Mouse (Mus musculus) hindbrain, embryonic 13.5 days (tissue): Measurements from ENCODE around the gene Palm2. TPM values are rescaled to one million over a fixed set of nuclear protein-coding genes. Genes with fewer than 3 reads are reported as not detected.
"Not testable (repeated sequence)": the region's sequence is repeated elsewhere in the genome, so short reads cannot be mapped to it uniquely, and the experiment has no call there.

Source experiments
- ATAC-seq: fragments of 200-750 bp; cut with Nextera tagmentation; 2 replicates; pipeline ENCODE4 v1.8.0; 2017; ENCODE audit warnings: moderate TSS enrichment; ENCODE audit not compliant: low FRiP score
- H3K27ac ChIP-seq: fragments of 300-500 bp; sonication (generic); 2 replicates; pipeline ENCODE4 v1.5.1; 2015; ENCODE audit warnings: inconsistent platforms, mild to moderate bottlenecking, moderate library complexity
- H3K27me3 ChIP-seq: fragments of 300-500 bp; sonication (generic); 2 replicates; pipeline ENCODE4 v1.6.1; 2015; ENCODE audit warnings: mild to moderate bottlenecking, inconsistent platforms
- H3K36me3 ChIP-seq: fragments of 300-500 bp; sonication (generic); 2 replicates; pipeline ENCODE4 v1.6.1; 2015; ENCODE audit warnings: mild to moderate bottlenecking, inconsistent platforms
- H3K4me1 ChIP-seq: fragments of 300-500 bp; sonication (generic); replicated peaks from 2 replicates; pipeline ENCODE4 v1.6.1; 2015; ENCODE audit warnings: inconsistent platforms
- H3K4me2 ChIP-seq: fragments of 300-500 bp; sonication (generic); 2 replicates; pipeline ENCODE4 v1.6.1; 2015; ENCODE audit warnings: inconsistent platforms, mild to moderate bottlenecking, moderate library complexity
- H3K4me3 ChIP-seq: fragments of 300-500 bp; sonication (generic); 2 replicates; pipeline ENCODE4 v1.5.1; 2015; ENCODE audit warnings: mild to moderate bottlenecking, inconsistent platforms
- H3K9ac ChIP-seq: fragments of 300-500 bp; sonication (generic); 2 replicates; pipeline ENCODE4 v1.6.1; 2015; ENCODE audit warnings: mild to moderate bottlenecking, inconsistent platforms
- H3K9me3 ChIP-seq: fragments of 300-500 bp; sonication (generic); 2 replicates; pipeline ENCODE4 v1.6.1; 2016; ENCODE audit warnings: inconsistent platforms
- WGBS: fragments of 180-500 bp; shearing (Covaris S2); methylation state at CpG from one replicate; pipeline ENCODE4 v1.1.7; 2015; 5-methylcytosine and 5-hydroxymethylcytosine counted together
- polyA plus RNA-seq: library from polyadenylated mRNA; unstranded; fragments of >200 nt; fragmentation: Nextera tagmentation; extraction: Ambion mirVana; gene quantifications from 2 replicates; pipeline ENCODE4 v1.2.1, GENCODE M21; 2015

Palm2 gene
- 7.7 and 8.4 TPM in 2 replicates for polyA plus RNA-seq

DNA sequence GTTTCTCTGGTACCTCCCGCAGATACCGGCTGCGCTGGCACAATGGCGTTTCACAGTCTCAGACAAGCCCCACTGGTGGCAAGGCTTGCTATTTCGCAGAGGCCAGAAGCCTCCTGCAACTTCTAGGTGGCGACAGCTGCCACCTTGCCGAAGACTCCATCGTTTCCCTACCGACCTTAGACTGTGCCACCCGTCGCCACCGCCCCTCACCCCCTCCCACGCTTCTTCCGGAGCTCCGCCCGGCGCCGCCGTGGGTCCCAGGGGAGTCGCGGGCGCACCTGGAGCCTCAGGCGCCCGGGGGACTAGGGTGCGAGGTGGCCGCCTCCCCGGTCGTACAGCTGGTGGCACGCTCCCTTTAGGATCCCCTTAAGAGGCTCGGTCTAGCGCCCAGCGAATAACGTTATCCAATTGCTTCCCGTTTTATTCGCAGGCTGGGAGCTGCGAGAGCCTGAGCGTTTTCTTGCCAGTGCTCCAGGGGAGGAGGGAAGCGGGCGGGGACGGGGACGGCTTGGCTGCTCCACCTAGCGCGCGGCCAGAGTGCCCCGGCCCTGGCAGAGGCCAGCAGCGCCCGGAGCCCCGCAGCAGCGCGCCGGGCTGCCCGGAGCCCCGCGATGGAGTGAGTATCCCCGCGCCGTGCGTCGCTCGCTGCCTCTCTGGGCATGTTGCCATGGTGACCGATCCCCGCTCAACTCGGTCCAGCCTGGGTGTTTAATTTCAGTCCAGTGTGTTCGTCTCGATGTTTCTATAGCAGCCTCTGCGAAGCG lies at the start of gene Palm2:
Gene Palm2, plus strand, starts transcription at position 307 of the 764 bp plus-strand sequence.
- peaks cover 19% of the 10 kb centered on the region for H3K27me3 ChIP-seq
- H3K36me3 ChIP-seq: no peaks in the 10 kb centered on the region
- ATAC-seq: peak; percentile 91
- H3K9me3 ChIP-seq: no peaks in the 10 kb centered on the region
- H3K4me2 ChIP-seq: peak within 1 kb of the TSS; percentile 91
- peak within 1 kb of the TSS; percentile 92 for H3K27ac ChIP-seq
- peak within 1 kb of the TSS; percentile 82 for H3K9ac ChIP-seq
- H3K4me1 ChIP-seq: peaks cover 22% of the 10 kb centered on the region
- WGBS: under 1% methylated on average over 67 of the region's 67 CpGs
- peak within 1 kb of the TSS; percentile 68 for H3K4me3 ChIP-seq

DNA sequence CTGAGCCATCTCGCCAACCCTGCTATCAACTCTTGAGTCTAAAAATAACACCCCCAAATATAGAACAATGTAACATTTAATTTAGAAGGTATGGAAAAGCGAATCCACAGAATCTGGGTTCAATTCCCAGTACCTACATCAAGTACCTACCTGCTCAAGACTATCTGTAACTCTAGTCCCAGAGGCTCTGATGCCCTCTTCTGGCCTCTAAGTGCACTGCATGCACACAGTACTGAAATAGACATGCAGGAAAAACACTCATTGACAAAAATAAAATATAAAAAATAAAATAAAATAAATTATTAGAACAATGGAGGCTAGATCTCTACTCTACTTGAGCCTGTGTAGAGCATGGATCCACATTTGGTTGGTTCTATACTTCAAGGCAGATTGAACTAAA lies 49.7 kb upstream of the Palm2 start:
- ATAC-seq: no peak
- Histone ChIP-seq H3K27me3 (no peaks in the 10 kb centered on the region), H3K4me1 (no peaks in the 10 kb centered on the region), H3K27ac (no peak overlapping the region), H3K4me2 (no peak overlapping the region), H3K4me3 (no peak overlapping the region), H3K9me3 (no peaks in the 10 kb centered on the region), H3K9ac (no peak overlapping the region), H3K36me3 (no peaks in the 10 kb centered on the region)
- WGBS: 93% methylated on average over 2 of the region's 2 CpGs

DNA sequence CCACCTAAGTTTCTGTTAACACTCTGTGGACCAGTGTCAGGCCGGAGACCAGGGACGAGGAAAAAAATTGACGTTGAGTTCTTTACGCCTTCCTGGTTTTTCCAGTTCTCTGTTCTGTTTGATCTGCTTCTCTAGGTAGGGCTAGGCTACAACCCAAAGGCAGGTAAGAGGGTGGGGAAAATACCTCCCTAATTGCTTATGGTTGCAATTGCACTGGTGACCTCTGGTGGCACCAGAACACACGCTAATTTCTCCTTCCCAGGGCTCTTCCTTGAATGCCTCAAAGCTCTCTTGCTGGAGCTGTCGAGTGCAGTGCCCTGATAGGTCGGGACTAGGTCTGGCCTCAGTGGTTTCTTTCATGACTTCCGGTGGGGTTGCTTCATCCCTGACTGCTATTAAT lies 42.9 kb upstream of the Palm2 start:
- 0 out of 2 replicates have a peak, but pooled peaks cover 3% of the 10 kb centered on the region for H3K9me3 ChIP-seq
- ATAC-seq: no peak
- H3K36me3 ChIP-seq: no peaks in the 10 kb centered on the region
- H3K9ac ChIP-seq: no peak overlapping the region
- H3K4me3 ChIP-seq: no peak overlapping the region
- H3K4me2 ChIP-seq: no peak overlapping the region
- H3K27ac ChIP-seq: no peak overlapping the region
- no peaks in the 10 kb centered on the region for H3K27me3 ChIP-seq
- H3K4me1 ChIP-seq: no peaks in the 10 kb centered on the region
- 67% methylated on average over 8 of the region's 8 CpGs for WGBS

- H3K27ac ChIP-seq: no peak overlapping the region
- H3K4me1 ChIP-seq: no peaks in the 10 kb centered on the region
- no peaks in the 10 kb centered on the region for H3K36me3 ChIP-seq
- no peak overlapping the region for H3K9ac ChIP-seq
- no peak overlapping the region for H3K4me3 ChIP-seq
- no peak for ATAC-seq
- no peaks in the 10 kb centered on the region for H3K27me3 ChIP-seq
- H3K9me3 ChIP-seq: 0 out of 2 replicates have a peak, but pooled peaks cover 3% of the 10 kb centered on the region
- no peak overlapping the region for H3K4me2 ChIP-seq
- 81% methylated on average over 9 of the region's 9 CpGs for WGBS
Observed at GRCm38 (mm10) chr4:57396414-57396813, 37.6 kb upstream of the Palm2 start.

DNA sequence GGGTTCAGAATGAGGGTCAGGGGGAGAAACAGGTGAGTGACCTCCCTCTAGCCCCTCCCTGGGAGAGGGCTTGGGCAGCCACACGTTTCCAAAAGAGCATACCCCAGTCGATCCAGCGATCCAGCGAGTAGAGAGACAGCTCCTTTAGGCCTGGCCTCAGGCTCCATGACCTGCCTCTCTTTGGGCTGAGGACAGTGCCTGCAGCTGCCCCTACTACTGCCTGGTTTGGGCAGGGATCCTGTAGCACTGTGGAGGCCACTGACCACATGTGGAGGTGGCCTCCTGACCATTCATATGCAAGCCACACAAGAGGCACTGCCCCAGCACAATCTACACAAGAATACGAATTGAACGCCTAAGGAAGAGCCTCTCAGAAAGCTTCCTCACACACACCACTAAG lies 21.7 kb upstream of the Palm2 start:
- H3K36me3 ChIP-seq, H3K4me2 ChIP-seq, H3K27ac ChIP-seq, H3K4me3 ChIP-seq, H3K9ac ChIP-seq, H3K4me1 ChIP-seq, H3K27me3 ChIP-seq, H3K9me3 ChIP-seq, ATAC-seq: not testable (repeated sequence)
- 28% methylated on average over 6 of the region's 6 CpGs for WGBS

- no peak overlapping the region for H3K4me2 ChIP-seq
- no peaks in the 10 kb centered on the region for H3K9me3 ChIP-seq
- no peaks in the 10 kb centered on the region for H3K36me3 ChIP-seq
- no peaks in the 10 kb centered on the region for H3K27me3 ChIP-seq
- no peak overlapping the region for H3K27ac ChIP-seq
- WGBS: 48% methylated on average over 7 of the region's 7 CpGs
- ATAC-seq: no peak
- H3K4me3 ChIP-seq: no peak overlapping the region
- no peak overlapping the region for H3K9ac ChIP-seq
- H3K4me1 ChIP-seq: no peaks in the 10 kb centered on the region
Observed at GRCm38 (mm10) chr4:57413016-57413415, 21.0 kb upstream of the Palm2 start.

DNA sequence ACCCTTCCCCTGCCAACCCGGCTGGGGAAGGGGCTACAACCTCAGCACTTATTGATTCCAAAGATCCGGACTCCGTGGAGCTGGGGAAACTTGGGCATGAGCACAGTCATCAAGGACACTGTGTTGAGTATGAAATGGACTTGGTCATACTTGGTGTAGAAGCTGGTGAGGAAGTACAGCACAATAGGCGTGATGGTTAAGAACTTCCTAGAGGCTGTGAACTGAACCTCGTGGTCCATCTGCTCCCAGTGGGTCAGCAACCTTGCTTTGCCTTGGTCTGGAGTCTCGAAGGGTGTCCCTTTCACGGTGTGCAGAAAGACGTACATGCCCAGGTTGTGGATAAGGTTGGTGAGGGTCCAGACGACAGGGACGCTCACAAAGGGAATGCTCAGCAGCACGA lies 20.4 kb upstream of the Palm2 start:
- not testable (repeated sequence) for H3K9me3 ChIP-seq, H3K4me2 ChIP-seq, H3K36me3 ChIP-seq, H3K4me1 ChIP-seq, H3K9ac ChIP-seq, H3K27me3 ChIP-seq, H3K27ac ChIP-seq, ATAC-seq, H3K4me3 ChIP-seq
- 93% methylated on average over 11 of the region's 11 CpGs for WGBS

DNA sequence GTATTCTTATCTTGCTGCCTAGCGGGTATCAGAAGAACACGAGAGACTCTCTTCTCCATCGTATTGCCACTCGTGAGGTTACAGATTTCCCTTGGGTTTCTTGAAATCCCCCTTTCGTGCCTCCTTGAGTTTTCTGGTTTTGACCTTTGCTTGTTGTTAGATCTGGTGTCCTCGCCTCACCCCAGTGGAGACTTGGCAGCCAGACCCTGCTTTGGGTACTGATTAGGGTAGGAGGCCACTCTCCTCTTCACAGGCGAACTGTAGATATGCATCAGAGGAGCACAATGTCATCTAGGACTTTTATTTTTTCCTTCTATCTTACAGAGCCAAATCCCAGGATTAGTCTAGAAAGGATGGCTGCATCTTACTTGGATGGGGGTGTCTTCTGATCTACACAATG lies 10.0 kb upstream of the Palm2 start:
- Histone ChIP-seq H3K4me3 (no peak overlapping the region), H3K9ac (no peak overlapping the region), H3K27me3 (no peaks in the 10 kb centered on the region), H3K9me3 (no peaks in the 10 kb centered on the region), H3K27ac (no peak overlapping the region), H3K4me1 (no peaks in the 10 kb centered on the region), H3K36me3 (no peaks in the 10 kb centered on the region), H3K4me2 (no peak overlapping the region)
- 90% methylated on average over 7 of the region's 7 CpGs for WGBS
- no peak for ATAC-seq

DNA sequence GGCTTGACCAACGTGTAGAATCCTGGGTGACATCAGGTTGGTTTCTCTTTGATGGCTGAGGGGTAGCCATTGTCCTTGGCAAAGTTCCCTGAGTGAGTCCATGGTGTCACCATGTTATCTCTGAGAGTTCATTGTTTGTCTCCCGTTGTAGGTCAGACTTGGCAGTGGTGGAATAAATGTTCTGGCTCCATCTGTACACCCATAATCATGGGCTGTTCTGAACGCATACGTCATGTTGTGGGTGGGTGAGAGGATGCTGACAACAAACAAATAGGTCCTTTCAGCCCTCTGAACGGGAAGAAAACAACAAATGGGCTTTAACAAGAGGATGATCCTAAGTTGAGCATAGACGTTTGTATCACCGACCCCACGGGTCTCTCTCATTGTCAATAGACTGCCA lies 5.7 kb upstream of the Palm2 start:
- Histone ChIP-seq H3K9ac (no peak overlapping the region), H3K36me3 (no peaks in the 10 kb centered on the region), H3K9me3 (no peaks in the 10 kb centered on the region), H3K4me2 (no peak overlapping the region), H3K4me3 (no peak overlapping the region), H3K27me3 (peaks cover 18% of the 10 kb centered on the region), H3K27ac (no peak overlapping the region), H3K4me1 (peaks cover 3% of the 10 kb centered on the region; the same call in 1 of the 2 replicates)
- 83% methylated on average over 8 of the region's 8 CpGs for WGBS
- no peak for ATAC-seq

- WGBS: 14% methylated on average over 19 of the region's 19 CpGs
- H3K9ac ChIP-seq: peak overlapping the region; percentile 82
- peak overlapping the region; percentile 68 for H3K4me3 ChIP-seq
- H3K27me3 ChIP-seq: peaks cover 19% of the 10 kb centered on the region
- no peaks in the 10 kb centered on the region for H3K9me3 ChIP-seq
- peak overlapping the region; percentile 92 for H3K27ac ChIP-seq
- peak overlapping the region; percentile 91 for H3K4me2 ChIP-seq
- no peaks in the 10 kb centered on the region for H3K36me3 ChIP-seq
- peaks cover 22% of the 10 kb centered on the region for H3K4me1 ChIP-seq
- ATAC-seq: peak; percentile 33
Observed at GRCm38 (mm10) chr4:57434705-57435360, 786 bp downstream of the Palm2 start.

GRCm38 (mm10) chr4:57436286-57436685 lies 2.2 kb downstream of the Palm2 start:
- 37% methylated on average over 4 of the region's 4 CpGs for WGBS
- H3K27me3 ChIP-seq: peaks cover 16% of the 10 kb centered on the region
- H3K36me3 ChIP-seq: no peaks in the 10 kb centered on the region
- H3K4me3 ChIP-seq: no peak overlapping the region
- no peak overlapping the region for H3K9ac ChIP-seq
- 0 out of 2 replicates have a peak overlapping the region, but pooled peaks have one; percentile 7 for H3K4me2 ChIP-seq
- no peak for ATAC-seq
- no peak overlapping the region for H3K27ac ChIP-seq
- no peaks in the 10 kb centered on the region for H3K9me3 ChIP-seq
- H3K4me1 ChIP-seq: peaks cover 22% of the 10 kb centered on the region

DNA sequence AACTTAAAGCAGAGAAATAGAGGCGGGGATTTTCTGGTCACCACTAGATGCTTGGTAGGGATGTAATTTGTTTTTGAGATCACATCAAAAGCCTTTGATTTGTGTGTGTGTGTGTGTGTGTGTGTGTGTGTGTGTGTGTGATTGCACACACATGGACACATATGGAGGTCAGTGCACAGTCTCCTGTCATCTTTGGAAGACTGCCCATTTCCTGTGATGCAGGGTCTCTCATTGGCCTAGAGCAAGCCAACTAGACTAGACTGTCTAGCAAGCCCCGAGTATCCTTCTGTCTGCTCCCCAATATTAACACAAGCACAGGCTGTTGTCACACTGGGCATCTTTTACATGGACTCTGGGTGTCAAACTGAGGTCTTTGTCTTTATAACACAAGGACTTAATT lies 12.0 kb downstream of the Palm2 start:
- Histone ChIP-seq H3K4me1 (no peaks in the 10 kb centered on the region), H3K36me3 (no peaks in the 10 kb centered on the region), H3K27me3 (no peaks in the 10 kb centered on the region), H3K4me3 (no peak overlapping the region), H3K27ac (no peak overlapping the region), H3K9me3 (no peaks in the 10 kb centered on the region), H3K9ac (no peak overlapping the region), H3K4me2 (no peak overlapping the region)
- ATAC-seq: no peak
- WGBS: 74% methylated on average over 2 of the region's 2 CpGs
